Mouse (Mus musculus) stomach, postnatal 0 days (tissue): ENCODE data around the gene Olfr110. TPM values are rescaled to one million over a fixed set of nuclear protein-coding genes. Genes with fewer than 3 reads are reported as not detected.
"Not testable (repeated sequence)": the region's sequence is repeated elsewhere in the genome, so short reads cannot be mapped to it uniquely, and the experiment has no call there.

Source experiments
- ATAC-seq: fragments of 200-750 bp; cut with Nextera tagmentation; 2 replicates; pipeline ENCODE4 v1.8.0; 2017; ENCODE audit not compliant: low FRiP score, low TSS enrichment
- DNase-seq: peaks from one replicate; pipeline ENCODE4 v3.0.0-alpha.2; 2016; ENCODE audit warnings: low spot score
- H3K27ac ChIP-seq: fragments of 300-500 bp; sonication (generic); replicated peaks from 2 replicates; pipeline ENCODE4 v1.5.1; 2014; ENCODE audit warnings: mild to moderate bottlenecking, control low read depth
- H3K27me3 ChIP-seq: fragments of 300-500 bp; sonication (generic); 2 replicates; pipeline ENCODE4 v1.6.1; 2014; ENCODE audit warnings: low read length; ENCODE audit not compliant: control insufficient read depth, insufficient read depth
- H3K36me3 ChIP-seq: fragments of 300-500 bp; sonication (generic); 2 replicates; pipeline ENCODE4 v1.6.1; 2014; ENCODE audit warnings: low read length, mixed read lengths; ENCODE audit not compliant: control insufficient read depth, insufficient read depth
- H3K4me1 ChIP-seq: fragments of 300-500 bp; sonication (generic); replicated peaks from 2 replicates; pipeline ENCODE4 v1.6.1; 2014; ENCODE audit warnings: antibody characterized with exemption; ENCODE audit not compliant: control insufficient read depth, insufficient read depth
- H3K4me2 ChIP-seq: fragments of 300-500 bp; sonication (generic); replicated peaks from 2 replicates; pipeline ENCODE4 v1.6.1; 2014; ENCODE audit warnings: low read depth, mild to moderate bottlenecking, control low read depth, moderate library complexity
- H3K4me3 ChIP-seq: fragments of 300-500 bp; sonication (generic); 2 replicates; pipeline ENCODE4 v1.5.1; 2014; ENCODE audit warnings: low read depth, low read length, control low read depth
- H3K9ac ChIP-seq: fragments of 300-500 bp; sonication (generic); 2 replicates; pipeline ENCODE4 v1.6.1; 2014; ENCODE audit warnings: mild to moderate bottlenecking, low read length, control low read depth, mixed read lengths
- H3K9me3 ChIP-seq: fragments of 300-500 bp; sonication (generic); 2 replicates; pipeline ENCODE4 v1.6.1; 2016; ENCODE audit warnings: low read length; ENCODE audit not compliant: control insufficient read depth
- CTCF ChIP-seq: IDR thresholded peaks from 2 replicates; pipeline ENCODE4 v1.5.1; 2016; ENCODE audit warnings: antibody characterized with exemption, low read depth, mild to moderate bottlenecking, moderate library complexity
- EP300 ChIP-seq: optimal IDR thresholded peaks from 2 replicates; pipeline ENCODE3; 2016; ENCODE audit warnings: antibody characterized with exemption
- WGBS: fragments of 180-500 bp; shearing (Covaris S2); extraction: QIAGEN DNeasy Blood & Tissue Kit; methylation state at CpG from one replicate; pipeline ENCODE4 v1.1.7; 2014; 5-methylcytosine and 5-hydroxymethylcytosine counted together
- polyA plus RNA-seq: library from polyadenylated mRNA; unstranded; fragments of >200 nt; fragmentation: Nextera tagmentation; extraction: Ambion mirVana; gene quantifications from 2 replicates; pipeline ENCODE4 v1.2.1, GENCODE M21; 2015

The Olfr110 gene
- polyA plus RNA-seq, 1 experiment from 2014 or later = not detected

GRCm38 (mm10) chr17:37535173-37535572, 42.9 kb downstream of the Olfr110 start:
- no peak overlapping the region for H3K4me2 ChIP-seq
- ATAC-seq (no peak), DNase-seq (no peak)
- H3K4me1 ChIP-seq = no peaks in the 10 kb centered on the region
- H3K27me3 ChIP-seq = no peaks in the 10 kb centered on the region
- TF ChIP-seq EP300 (no peak), CTCF (no peak)
- H3K27ac ChIP-seq = no peak overlapping the region
- no peak overlapping the region for H3K9ac ChIP-seq
- no peak overlapping the region for H3K4me3 ChIP-seq
- H3K9me3 ChIP-seq = no peaks in the 10 kb centered on the region
- no peaks in the 10 kb centered on the region for H3K36me3 ChIP-seq

DNA sequence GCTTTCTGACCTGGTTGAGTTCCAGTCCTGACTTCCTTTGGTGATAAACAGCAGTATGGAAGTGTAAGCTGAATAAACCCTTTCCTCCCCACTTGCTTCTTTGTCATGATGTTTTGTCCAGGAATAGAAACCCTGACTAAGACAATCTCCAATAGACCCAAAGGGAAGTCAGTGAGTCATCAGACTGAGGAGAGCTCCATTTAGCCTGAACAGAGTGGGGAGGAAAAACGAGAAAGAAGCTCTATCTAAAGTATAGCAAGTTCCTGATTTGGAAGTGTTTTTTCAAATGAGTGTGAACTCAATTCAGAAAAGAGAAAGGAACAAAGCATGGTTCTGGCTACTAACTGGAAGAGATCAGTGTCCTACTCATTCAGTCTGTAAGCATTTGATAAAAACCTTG, 46.1 kb downstream of the Olfr110 start:
- H3K27me3 ChIP-seq, H3K4me2 ChIP-seq, H3K27ac ChIP-seq, H3K36me3 ChIP-seq, H3K9ac ChIP-seq, H3K4me1 ChIP-seq, H3K9me3 ChIP-seq, DNase-seq, ATAC-seq, H3K4me3 ChIP-seq: not testable (repeated sequence)
- WGBS = 61% methylated on average over 1 of the region's 1 CpGs

- H3K36me3 ChIP-seq = no peaks in the 10 kb centered on the region
- H3K27ac ChIP-seq = no peak overlapping the region
- no peaks in the 10 kb centered on the region for H3K4me1 ChIP-seq
- no peak for ATAC-seq
- H3K4me2 ChIP-seq = no peak overlapping the region
- DNase-seq = no peak
- TF ChIP-seq EP300 (no peak), CTCF (no peak)
- H3K27me3 ChIP-seq = no peaks in the 10 kb centered on the region
- H3K4me3 ChIP-seq = no peak overlapping the region
- H3K9ac ChIP-seq = no peak overlapping the region
- no peaks in the 10 kb centered on the region for H3K9me3 ChIP-seq
- 85% methylated on average over 4 of the region's 4 CpGs for WGBS
Measured at GRCm38 (mm10) chr17:37541454-37542119, 49.3 kb downstream of the Olfr110 start.

DNA sequence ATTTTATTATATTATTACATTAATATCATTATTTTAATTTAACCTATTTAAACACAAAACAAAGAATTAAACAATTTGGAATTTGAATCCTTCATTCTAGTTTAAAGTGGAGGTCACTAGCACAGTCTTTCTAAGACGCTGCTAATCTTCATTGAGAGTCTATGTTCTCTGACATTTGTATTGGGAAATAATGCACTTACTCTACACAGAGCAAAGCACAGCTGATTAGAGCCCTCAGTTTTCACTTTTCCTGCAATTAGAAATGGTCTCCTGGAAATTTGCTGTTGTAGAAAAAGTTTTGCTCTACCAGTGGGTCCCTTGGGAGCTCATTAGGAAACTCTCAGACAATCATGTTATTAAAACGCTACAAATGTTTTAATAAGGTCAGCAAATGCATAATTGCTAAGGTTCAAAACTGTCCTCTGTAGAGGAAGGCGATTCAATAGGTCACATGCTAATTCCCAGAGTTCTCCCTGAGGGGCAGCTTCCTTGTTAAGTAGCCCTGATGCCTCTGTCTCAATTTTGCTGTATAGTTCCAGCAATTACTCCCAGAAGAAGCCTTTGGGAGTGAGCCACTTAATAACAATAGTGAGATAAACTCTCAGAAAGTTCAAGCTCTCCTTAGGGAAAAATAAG, 51.6 kb downstream of the Olfr110 start:
- Histone ChIP-seq H3K27me3 (no peaks in the 10 kb centered on the region), H3K4me2 (no peak overlapping the region), H3K36me3 (no peaks in the 10 kb centered on the region), H3K27ac (no peak overlapping the region), H3K4me1 (no peaks in the 10 kb centered on the region), H3K9ac (no peak overlapping the region), H3K4me3 (no peak overlapping the region), H3K9me3 (no peaks in the 10 kb centered on the region)
- 64% methylated on average over 3 of the region's 3 CpGs for WGBS
- no peak for ATAC-seq
- no peak for DNase-seq
- no peak for TF ChIP-seq CTCF

Other genes starting within 250 kb of the Olfr110 start
- not detected in 2 replicates for gene Olfr98, start 228.7 kb upstream of the Olfr110 start, polyA plus RNA-seq
- 4.2 and 4.3 TPM in 2 replicates for gene H2-M3, start 222.2 kb upstream of the Olfr110 start, polyA plus RNA-seq
- not detected in 2 replicates for gene Olfr99, start 209.0 kb upstream of the Olfr110 start, polyA plus RNA-seq
- gene Olfr101, start 188.2 kb upstream of the Olfr110 start, polyA plus RNA-seq = not detected in 2 replicates
- not detected in 2 replicates for gene Olfr102, start 175.4 kb upstream of the Olfr110 start, polyA plus RNA-seq
- gene Olfr103, start 152.8 kb upstream of the Olfr110 start, polyA plus RNA-seq = not detected in 2 replicates
- not detected in 2 replicates for gene Olfr104-ps, start 132.9 kb upstream of the Olfr110 start, polyA plus RNA-seq
- gene Olfr105-ps, start 113.4 kb upstream of the Olfr110 start, polyA plus RNA-seq = not detected in 2 replicates
- gene Olfr106-ps, start 102.1 kb upstream of the Olfr110 start, polyA plus RNA-seq = not detected in 2 replicates
- not detected in 2 replicates for gene Olfr107, start 93.2 kb upstream of the Olfr110 start, polyA plus RNA-seq
- not detected in 2 replicates for gene Olfr108, start 47.0 kb upstream of the Olfr110 start, polyA plus RNA-seq
- gene Olfr109, start 33.6 kb upstream of the Olfr110 start, polyA plus RNA-seq = 0.02 TPM in 1 of 2 replicates, not detected in the other
- not detected in 2 replicates for gene H2-M2, start 8.9 kb upstream of the Olfr110 start, polyA plus RNA-seq
- not detected in 2 replicates for gene Olfr111, start 15.6 kb downstream of the Olfr110 start, polyA plus RNA-seq
- not detected in 2 replicates for gene Olfr112, start 77.0 kb downstream of the Olfr110 start, polyA plus RNA-seq
- gene Olfr113, start 85.2 kb downstream of the Olfr110 start, polyA plus RNA-seq = not detected in 2 replicates
- not detected in 2 replicates for gene Olfr114, start 100.3 kb downstream of the Olfr110 start, polyA plus RNA-seq
- gene Olfr115, start 134.6 kb downstream of the Olfr110 start, polyA plus RNA-seq = not detected in 2 replicates
- not detected in 2 replicates for gene Olfr116, start 134.7 kb downstream of the Olfr110 start, polyA plus RNA-seq
- not detected in 2 replicates for gene Olfr117, start 171.3 kb downstream of the Olfr110 start, polyA plus RNA-seq
- not detected in 2 replicates for gene Olfr118, start 174.5 kb downstream of the Olfr110 start, polyA plus RNA-seq
- gene Olfr119, start 204.1 kb downstream of the Olfr110 start, polyA plus RNA-seq = not detected in 2 replicates
- gene Olfr120, start 229.3 kb downstream of the Olfr110 start, polyA plus RNA-seq = not detected in 2 replicates